20 mouse cellular contexts compared by ENCODE assay signal in the genomic region with DNA sequence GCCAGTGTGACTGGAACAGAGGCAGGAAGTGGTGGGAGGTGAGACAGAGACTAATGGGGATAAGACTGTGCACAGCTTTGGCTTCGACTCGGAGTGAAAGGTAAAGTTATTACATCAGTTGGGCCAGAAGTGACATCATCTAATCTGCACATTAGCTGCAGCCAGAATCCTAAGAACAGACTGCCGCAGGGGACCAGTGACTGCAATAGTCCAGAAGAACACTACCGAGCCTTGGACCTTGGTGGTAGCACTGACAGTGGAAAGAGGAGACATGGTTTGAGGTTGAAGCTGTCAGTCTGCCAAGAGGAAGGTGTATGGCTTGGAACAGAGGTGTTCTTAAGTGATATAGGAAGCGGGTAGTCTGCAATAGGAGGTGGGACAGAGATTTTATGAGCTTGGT.
DNase-seq lines count a peak whose midpoint lies in the region; ATAC-seq lines count a peak whose summit lies in the region.
"Had no signal": no experiment of that assay in that cellular context is flagged by ENCODE, and none has a peak within 500 bp of the region (broad histone marks: within the 10 kb centered on the region; RNA-seq: fewer than 3 reads in every experiment).

No protein-coding gene starts in this region.

- peak; percentile 45 for DNase-seq in adrenal gland, postnatal 14 days
- DNase-seq in adrenal gland, adult 2 months, result no peak
- no peak for DNase-seq in kidney, postnatal 25 days
- peak; percentile 44 for DNase-seq in 3T3-L1 (ENCODE audit: low read depth, low spot score)
- peak; percentile 95 for DNase-seq in fat pad, adult 2 months (ENCODE audit: extremely low read depth, low read depth, low spot score)
- DNase-seq in cerebellum, postnatal 10 days, result no peak
- DNase-seq in layer of hippocampus, adult 18-20 months (ENCODE audit: low spot score in 2 of 2), result no peak
- DNase-seq: B cell, adult 2 months; cerebellum, postnatal 25 days; gastrocnemius, adult 2 months; layer of hippocampus, postnatal 36 days; midbrain, embryonic 14.5 days; right cerebral cortex, postnatal 4 days had no signal

- no peaks in the 10 kb centered on the region for H3K36me3 ChIP-seq in kidney, embryonic 14.5 days (ENCODE audit: control insufficient read depth, insufficient read depth, low read length)

- no peak overlapping the region for H3K4me2 ChIP-seq in kidney, embryonic 14.5 days (replicated peaks; ENCODE audit: low read depth, low read length)
- H3K4me2 ChIP-seq: embryonic facial prominence, embryonic 13.5 days had no signal

- no peaks in the 10 kb centered on the region for H3K9me3 ChIP-seq in kidney, embryonic 14.5 days (ENCODE audit: control insufficient read depth, low read length)
- H3K9me3 ChIP-seq: embryonic facial prominence, embryonic 13.5 days; G1E had no signal

- H3K9ac ChIP-seq in kidney, embryonic 14.5 days (ENCODE audit: low read depth, low read length), result no peak overlapping the region
- H3K9ac ChIP-seq: embryonic facial prominence, embryonic 13.5 days had no signal

- H3K4me3 ChIP-seq in kidney, embryonic 14.5 days (ENCODE audit: low read length), result no peak overlapping the region
- H3K4me3 ChIP-seq: embryonic facial prominence, embryonic 13.5 days; gastrocnemius, adult 2 months had no signal

- 0 out of 2 replicates have a peak, but pooled peaks have one; percentile 43 for ATAC-seq in kidney, embryonic 14.5 days (ENCODE audit: low FRiP score, low TSS enrichment)
- ATAC-seq: activated CD4-positive, CD25-positive, alpha-beta regulatory T cell, adult 4 months; forebrain, embryonic 14.5 days; hindbrain, embryonic 16.5 days had no signal

- H3K27ac ChIP-seq in kidney, embryonic 14.5 days (ENCODE audit: low read depth, low read length), result 0 out of 2 replicates have a peak overlapping the region, but pooled peaks have one; percentile 4
- H3K27ac ChIP-seq: embryonic facial prominence, embryonic 13.5 days; gastrocnemius, adult 2 months; kidney, postnatal 0 days had no signal

- 0 out of 2 replicates have a peak, but pooled peaks cover 2% of the 10 kb centered on the region for H3K4me1 ChIP-seq in kidney, embryonic 14.5 days (ENCODE audit: control insufficient read depth, insufficient read depth, low read length)
- H3K4me1 ChIP-seq: embryonic facial prominence, embryonic 13.5 days had no signal

- 65% methylated on average over 5 of the region's 5 CpGs for WGBS in kidney, embryonic 14.5 days

- H3K27me3 ChIP-seq in kidney, embryonic 14.5 days (ENCODE audit: control insufficient read depth, insufficient read depth, low read length), result no peaks in the 10 kb centered on the region
- H3K27me3 ChIP-seq: embryonic facial prominence, embryonic 13.5 days had no signal

Comparison
In these comparisons a context has a peak if more than half of its experiments do, and no peak if none do; other contexts are left out.
1. DNase-seq: peak in adrenal gland, postnatal 14 days (single experiment), 3T3-L1 (single experiment) and fat pad, adult 2 months (single experiment); none in adrenal gland, adult 2 months (single experiment), kidney, postnatal 25 days (0 of 2), cerebellum, postnatal 10 days (0 of 2) and layer of hippocampus, adult 18-20 months (0 of 2).